ENCODE assay signal across 8 mouse cellular contexts in the genomic region with DNA sequence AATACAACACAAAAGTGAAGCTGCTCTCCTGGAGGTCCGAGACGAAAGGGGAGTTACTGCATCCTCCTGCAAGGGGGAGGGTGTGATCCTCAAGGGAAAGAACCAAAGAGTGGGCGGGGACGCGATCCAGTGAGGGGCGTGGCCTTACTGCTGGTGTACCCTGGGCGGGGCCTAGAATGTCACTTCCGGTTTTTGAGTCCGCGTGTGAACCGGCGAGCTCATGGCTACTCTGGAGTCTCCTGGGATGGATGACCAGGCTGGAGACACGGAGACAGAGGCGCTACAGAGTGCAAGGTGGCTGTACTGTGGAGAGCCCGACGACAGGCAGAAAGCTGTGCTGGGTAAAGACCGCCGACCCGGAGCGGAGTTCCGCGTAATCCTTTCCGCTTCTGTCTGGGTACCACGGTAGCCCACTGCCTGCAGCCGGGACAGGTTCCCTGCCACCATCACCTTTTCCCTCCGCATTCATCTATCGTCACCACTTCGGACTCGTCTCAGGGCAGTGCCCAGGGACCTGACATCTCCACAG. TPM values are rescaled to one million over a fixed set of nuclear protein-coding genes. Genes with fewer than 3 reads are reported as not detected.
DNase-seq lines count a peak whose midpoint lies in the region; ATAC-seq lines count a peak whose summit lies in the region.

Polr1e (plus strand) TSS at position 132 of the 529 bp plus-strand sequence.

- ATAC-seq in megakaryocyte progenitor cell, adult 5-6 weeks (replicated peaks; ENCODE audit: poor library complexity), result peak; percentile 96

- DNase-seq in adipocyte (ENCODE audit: low spot score), result peak; percentile 95
- DNase-seq in embryo, embryonic 10 days (ENCODE audit: low spot score), result peak; percentile 99
- peak; percentile 87 for DNase-seq in gastrocnemius, postnatal 10 days
- DNase-seq in induced T-regulatory cell, adult 2 months (ENCODE audit: low read depth), result peak; percentile 98
- peak; percentile 55 to 90 for DNase-seq in left cerebral cortex, adult 9 months (ENCODE audit: low spot score in 2 of 2)
- DNase-seq in right cerebral cortex, postnatal 14 days, result peak; percentile 83
- peak; percentile 92 to 95 for DNase-seq in urinary bladder, postnatal 36 days (ENCODE audit: low spot score in 2 of 2)

RNA-seq across cellular contexts. Expression of gene Polr1e, which starts in this region (rescaled TPM):
- total RNA-seq in gastrocnemius, postnatal 10 days (2021), result 1 to 10 TPM; 6.7 to 8.2 TPM
- 50.9 and 65.2 TPM in 2 replicates for total RNA-seq in megakaryocyte progenitor cell, adult 5-6 weeks (2015)
- total RNA-seq in megakaryocyte progenitor cell, adult 5-6 weeks (2017), result 47.3 and 53.0 TPM in 2 replicates

Comparison
In these comparisons a context has a peak if more than half of its experiments do, and no peak if none do; other contexts are left out.
1. Peak in every context shown above with its lines: DNase-seq and ATAC-seq.
2. RNA of gene Polr1e (total RNA-seq): 47.3 to 65.2 TPM in megakaryocyte progenitor cell, adult 5-6 weeks; 6.7 to 8.2 TPM in gastrocnemius, postnatal 10 days; every median in the first group is over 4 times any median in the second.